Mouse (Mus musculus): ENCODE results near the gene Gal. TPM values are rescaled to one million over a fixed set of nuclear protein-coding genes. Genes with fewer than 3 reads are reported as not detected.

Gal gene
- 1.8 TPM for polyA plus RNA-seq (2015; fragmentation: Illumina TruSeq; extraction: RNeasy Lipid Tissue Mini Kit (QIAGEN cat#74804); ENCODE audit: low read depth, low replicate concordance)

GRCm38 (mm10) chr19:3414268-3414733 lies at the start of gene Gal:
Gene Gal, minus strand, starts transcription at chr19:3414544.

GRCm38 (mm10) chr19:3388629-3389057 lies 25.7 kb downstream of the Gal start, which contains the start of gene Tesmin:
Gene Tesmin, plus strand, starts transcription at chr19:3388857.

Other genes with a start within 250 kb of the Gal start
- 80.2 TPM for gene Mrpl21, start 131.6 kb downstream of the Gal start, polyA plus RNA-seq (2015; fragmentation: Illumina TruSeq; extraction: RNeasy Lipid Tissue Mini Kit (QIAGEN cat#74804); ENCODE audit: low read depth, low replicate concordance)
- 6.7 TPM for gene Ighmbp2, start 131.5 kb downstream of the Gal start, polyA plus RNA-seq (2015; fragmentation: Illumina TruSeq; extraction: RNeasy Lipid Tissue Mini Kit (QIAGEN cat#74804); ENCODE audit: low read depth, low replicate concordance)
- 16.3 TPM for gene Cpt1a, start 92.2 kb downstream of the Gal start, polyA plus RNA-seq (2015; fragmentation: Illumina TruSeq; extraction: RNeasy Lipid Tissue Mini Kit (QIAGEN cat#74804); ENCODE audit: low read depth, low replicate concordance)
- gene Tesmin, start 25.7 kb downstream of the Gal start, polyA plus RNA-seq (2015; fragmentation: Illumina TruSeq; extraction: RNeasy Lipid Tissue Mini Kit (QIAGEN cat#74804); ENCODE audit: low read depth, low replicate concordance): not detected
- 61.8 TPM for gene Ppp6r3, start 161.2 kb upstream of the Gal start, polyA plus RNA-seq (2015; fragmentation: Illumina TruSeq; extraction: RNeasy Lipid Tissue Mini Kit (QIAGEN cat#74804); ENCODE audit: low read depth, low replicate concordance)

Measured in brain, adult 10 weeks (tissue).